Mouse (Mus musculus) stomach, embryonic 16.5 days (tissue): ENCODE data around the gene 3110040M04Rik. TPM values are rescaled to one million over a fixed set of nuclear protein-coding genes. Genes with fewer than 3 reads are reported as not detected.
"Not testable (repeated sequence)": the region's sequence is repeated elsewhere in the genome, so short reads cannot be mapped to it uniquely, and the experiment has no call there.

Source experiments
- ATAC-seq: fragments of 200-750 bp; cut with Nextera tagmentation; 2 replicates; pipeline ENCODE4 v1.8.0; 2017; ENCODE audit warnings: moderate number of reproducible peaks, moderate TSS enrichment; ENCODE audit not compliant: insufficient read depth, low FRiP score
- H3K27ac ChIP-seq: fragments of 300-500 bp; sonication (generic); 2 replicates; pipeline ENCODE4 v1.5.1; 2014; ENCODE audit warnings: low read length
- H3K27me3 ChIP-seq: fragments of 300-500 bp; sonication (generic); 2 replicates; pipeline ENCODE4 v1.6.1; 2014; ENCODE audit warnings: low read length, control low read depth, mixed read lengths; ENCODE audit not compliant: control insufficient read depth, insufficient read depth
- H3K36me3 ChIP-seq: fragments of 300-500 bp; sonication (generic); 2 replicates; pipeline ENCODE4 v1.6.1; 2014; ENCODE audit warnings: low read length; ENCODE audit not compliant: control insufficient read depth, insufficient read depth
- H3K4me1 ChIP-seq: fragments of 300-500 bp; sonication (generic); 2 replicates; pipeline ENCODE4 v1.6.1; 2014; ENCODE audit warnings: low read length, control low read depth, mixed read lengths; ENCODE audit not compliant: control insufficient read depth, insufficient read depth
- H3K4me2 ChIP-seq: fragments of 300-500 bp; sonication (generic); 2 replicates; pipeline ENCODE4 v1.6.1; 2014; ENCODE audit warnings: low read depth, low read length, mixed read lengths
- H3K4me3 ChIP-seq: fragments of 300-500 bp; sonication (generic); replicated peaks from 2 replicates; pipeline ENCODE4 v1.5.1; 2014; ENCODE audit warnings: mild to moderate bottlenecking, low read length
- H3K9ac ChIP-seq: fragments of 300-500 bp; sonication (generic); 2 replicates; pipeline ENCODE4 v1.6.1; 2014; ENCODE audit warnings: low read length
- H3K9me3 ChIP-seq: fragments of 300-500 bp; sonication (generic); replicated peaks from 2 replicates; pipeline ENCODE4 v1.6.1; 2016; ENCODE audit warnings: low read length, control low read depth; ENCODE audit not compliant: control insufficient read depth
- WGBS: fragments of 180-500 bp; shearing (Covaris S2); extraction: QIAGEN DNeasy Blood & Tissue Kit; methylation state at CpG from one replicate; pipeline ENCODE4 v1.1.7; 2014; 5-methylcytosine and 5-hydroxymethylcytosine counted together
- polyA plus RNA-seq: library from polyadenylated mRNA; unstranded; fragments of >200 nt; fragmentation: Nextera tagmentation; extraction: Ambion mirVana; gene quantifications from 2 replicates; pipeline ENCODE4 v1.2.1, GENCODE M21; 2015

The 3110040M04Rik gene
- polyA plus RNA-seq, 1 experiment from 2014 or later: 0.14 TPM

GRCm38 (mm10) chr1:151208944-151209343, 5.0 kb downstream of the 3110040M04Rik start:
- ATAC-seq, H3K9ac ChIP-seq, H3K4me2 ChIP-seq, H3K4me1 ChIP-seq, H3K27me3 ChIP-seq, H3K27ac ChIP-seq, H3K36me3 ChIP-seq, H3K9me3 ChIP-seq, H3K4me3 ChIP-seq: not testable (repeated sequence)

GRCm38 (mm10) chr1:151209824-151210355, 6.0 kb downstream of the 3110040M04Rik start, which contains the start of gene Gm47996:
TSS of gene Gm47996 (plus strand) at chr1:151210131.
- H3K27me3 ChIP-seq, H3K4me3 ChIP-seq, H3K27ac ChIP-seq, H3K9ac ChIP-seq, H3K36me3 ChIP-seq, H3K9me3 ChIP-seq, H3K4me1 ChIP-seq, ATAC-seq, H3K4me2 ChIP-seq: not testable (repeated sequence)
- WGBS: 86% methylated on average over 4 of the region's 8 CpGs

DNA sequence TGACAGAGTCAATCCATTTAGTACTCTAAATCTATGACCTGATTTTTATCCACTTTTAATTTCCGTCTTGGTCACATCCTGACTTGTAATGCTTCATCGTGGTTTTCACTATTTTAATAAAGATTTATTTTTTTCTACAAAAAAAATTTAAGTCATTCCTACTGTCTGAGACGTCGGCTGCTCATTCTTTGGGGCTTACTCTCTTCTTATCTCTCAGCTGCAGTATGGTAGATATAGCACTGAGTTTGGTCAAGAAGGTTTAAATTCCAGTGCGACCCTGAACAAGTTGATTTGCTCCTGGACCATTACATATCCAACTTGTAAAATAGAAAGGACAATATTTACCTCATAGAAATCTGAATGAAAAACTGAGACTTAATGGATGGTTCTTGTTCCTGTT, 7.7 kb downstream of the 3110040M04Rik start:
- WGBS: 65% methylated on average over 5 of the region's 5 CpGs
- H3K27me3 ChIP-seq, ATAC-seq, H3K9me3 ChIP-seq, H3K27ac ChIP-seq, H3K4me2 ChIP-seq, H3K4me1 ChIP-seq, H3K4me3 ChIP-seq, H3K36me3 ChIP-seq, H3K9ac ChIP-seq: not testable (repeated sequence)

DNA sequence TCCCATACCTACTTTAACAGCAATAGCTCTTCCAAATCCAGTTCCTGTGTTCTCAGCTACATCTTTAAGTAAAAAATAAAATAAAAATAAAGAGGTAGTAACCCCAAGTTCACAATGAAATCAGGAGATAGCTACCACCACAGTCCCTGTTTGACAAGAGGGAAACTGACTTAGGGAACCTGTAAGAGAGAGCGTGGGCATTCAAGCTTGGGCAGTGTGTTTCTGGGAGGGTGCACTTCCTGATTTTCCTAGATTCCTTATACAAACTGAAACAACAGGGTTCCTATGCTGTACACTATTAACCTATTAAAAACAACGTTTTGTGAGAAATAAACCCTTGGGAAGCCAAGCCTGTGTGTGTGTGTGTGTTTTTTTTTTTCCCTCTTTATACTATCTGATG, 10.9 kb downstream of the 3110040M04Rik start:
- no peaks in the 10 kb centered on the region for H3K36me3 ChIP-seq
- no peaks in the 10 kb centered on the region for H3K9me3 ChIP-seq
- no peak overlapping the region for H3K9ac ChIP-seq
- no peak overlapping the region for H3K4me2 ChIP-seq
- no peak overlapping the region for H3K27ac ChIP-seq
- no peaks in the 10 kb centered on the region for H3K27me3 ChIP-seq
- no peak for ATAC-seq
- H3K4me3 ChIP-seq: no peak overlapping the region
- WGBS: 73% methylated on average over 2 of the region's 2 CpGs
- no peaks in the 10 kb centered on the region for H3K4me1 ChIP-seq

DNA sequence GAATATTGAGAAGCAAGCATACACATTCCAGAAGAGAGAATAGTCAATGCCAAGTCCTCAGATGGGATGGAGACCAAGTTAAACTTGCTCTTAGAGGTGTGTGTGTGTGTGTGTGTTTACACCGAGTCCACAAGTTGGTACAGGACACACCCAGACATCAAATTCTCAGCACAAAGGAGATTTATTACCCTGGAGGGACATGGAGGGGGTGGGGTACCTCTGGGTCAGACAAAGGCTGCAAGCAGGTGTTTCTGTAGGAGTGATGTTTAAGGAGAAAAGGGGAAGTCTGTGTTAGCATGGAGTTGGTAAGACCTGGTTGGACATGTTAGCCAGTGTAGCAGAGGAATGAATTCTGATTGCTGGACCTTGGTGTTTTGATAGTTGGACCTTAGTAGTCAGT, 12.1 kb downstream of the 3110040M04Rik start:
- Histone ChIP-seq H3K27ac (no peak overlapping the region), H3K4me2 (no peak overlapping the region), H3K4me1 (no peaks in the 10 kb centered on the region), H3K27me3 (no peaks in the 10 kb centered on the region), H3K9ac (no peak overlapping the region), H3K9me3 (no peaks in the 10 kb centered on the region), H3K36me3 (no peaks in the 10 kb centered on the region), H3K4me3 (no peak overlapping the region)
- WGBS: 35% methylated on average over 1 of the region's 1 CpGs
- peak; percentile 68; the same call in 1 of the 2 replicates for ATAC-seq

DNA sequence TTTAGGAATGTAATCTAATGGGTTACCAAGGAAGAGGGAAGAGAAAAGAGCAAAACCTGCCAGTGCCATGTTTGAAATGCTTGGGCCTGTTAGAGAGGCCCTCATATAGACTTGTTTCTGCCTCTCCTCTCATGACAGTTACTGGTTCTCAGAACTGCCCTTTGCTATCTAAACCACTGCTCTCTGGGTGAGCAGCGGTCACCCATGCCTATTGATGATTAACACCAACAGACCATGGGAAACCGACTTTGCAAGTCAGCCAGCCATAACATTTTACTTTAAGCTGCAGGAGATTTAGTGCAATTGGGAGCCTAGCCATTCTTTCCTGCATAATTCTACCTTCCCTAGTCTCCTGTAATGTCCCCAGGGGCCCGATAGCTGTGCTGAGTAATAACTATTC, 12.5 kb downstream of the 3110040M04Rik start:
- Histone ChIP-seq H3K4me3 (no peak overlapping the region), H3K4me2 (no peak overlapping the region), H3K27ac (no peak overlapping the region), H3K9ac (no peak overlapping the region), H3K9me3 (no peaks in the 10 kb centered on the region), H3K36me3 (no peaks in the 10 kb centered on the region), H3K27me3 (no peaks in the 10 kb centered on the region), H3K4me1 (no peaks in the 10 kb centered on the region)
- ATAC-seq: no peak
- 67% methylated on average over 3 of the region's 3 CpGs for WGBS

- Histone ChIP-seq H3K4me1 (no peaks in the 10 kb centered on the region), H3K9ac (no peak overlapping the region), H3K4me2 (no peak overlapping the region), H3K36me3 (no peaks in the 10 kb centered on the region), H3K4me3 (no peak overlapping the region), H3K9me3 (no peaks in the 10 kb centered on the region), H3K27ac (no peak overlapping the region), H3K27me3 (no peaks in the 10 kb centered on the region)
- ATAC-seq: no peak
- WGBS: 86% methylated on average over 5 of the region's 5 CpGs
These were observed 15.1 kb downstream of the 3110040M04Rik start for GRCm38 (mm10) chr1:151219045-151219444.

DNA sequence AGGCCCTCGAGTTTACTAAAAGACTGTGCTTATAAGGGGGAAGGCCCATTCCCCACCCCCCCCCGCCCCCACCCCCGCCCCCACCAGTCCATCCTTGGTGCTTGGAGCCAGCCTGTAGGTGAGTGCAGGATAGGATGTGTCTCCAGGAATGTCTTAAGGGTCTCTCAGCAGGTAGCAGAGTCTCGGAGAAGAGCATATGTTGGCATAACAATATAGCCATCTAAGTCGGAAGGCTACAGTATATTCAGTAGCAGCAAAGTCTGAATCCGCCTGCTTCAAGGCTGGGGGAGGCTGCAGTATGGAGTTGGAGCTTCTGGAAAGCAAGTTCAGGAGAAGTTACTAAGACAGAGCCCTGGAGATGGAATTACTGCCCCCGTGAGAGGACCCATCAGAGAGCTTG, 16.2 kb downstream of the 3110040M04Rik start:
- Histone ChIP-seq H3K9ac (no peak overlapping the region), H3K9me3 (no peaks in the 10 kb centered on the region), H3K4me1 (no peaks in the 10 kb centered on the region), H3K27ac (no peak overlapping the region), H3K4me2 (no peak overlapping the region), H3K4me3 (no peak overlapping the region), H3K36me3 (no peaks in the 10 kb centered on the region), H3K27me3 (no peaks in the 10 kb centered on the region)
- WGBS: 79% methylated on average over 7 of the region's 7 CpGs
- no peak for ATAC-seq

GRCm38 (mm10) chr1:151222561-151223267, 18.8 kb downstream of the 3110040M04Rik start:
- no peak overlapping the region for H3K27ac ChIP-seq
- H3K4me3 ChIP-seq: no peak overlapping the region
- no peaks in the 10 kb centered on the region for H3K9me3 ChIP-seq
- H3K4me2 ChIP-seq: no peak overlapping the region
- WGBS: 84% methylated on average over 10 of the region's 10 CpGs
- no peaks in the 10 kb centered on the region for H3K27me3 ChIP-seq
- H3K36me3 ChIP-seq: no peaks in the 10 kb centered on the region
- ATAC-seq: no peak
- H3K4me1 ChIP-seq: no peaks in the 10 kb centered on the region
- H3K9ac ChIP-seq: no peak overlapping the region
